Mouse (Mus musculus): Measurements from ENCODE around the gene Vps45.

Gene Vps45

DNA sequence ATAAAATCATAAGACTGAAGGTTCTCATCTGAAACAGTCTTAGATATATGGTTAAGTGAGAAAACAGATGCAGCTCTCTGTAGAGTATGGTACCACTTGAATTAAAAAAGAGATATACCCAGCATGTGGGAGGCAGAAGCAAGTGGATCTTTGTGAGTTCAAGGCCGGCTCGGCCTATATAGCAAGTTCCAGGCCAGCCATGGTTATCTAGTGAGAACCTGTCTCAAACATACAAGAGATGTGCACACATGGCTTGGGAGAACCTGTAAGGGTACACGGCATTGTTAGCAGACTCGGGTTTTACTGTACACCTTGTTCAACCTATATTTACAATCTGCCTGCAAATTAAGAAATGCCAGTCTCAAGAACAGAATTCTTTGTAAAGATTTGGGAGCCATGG lies 19.4 kb downstream of the Vps45 start:
- no peak for DNase-seq (ENCODE audit: extremely low spot score)

GRCm38 (mm10) chr3:96038156-96038555 lies 20.1 kb downstream of the Vps45 start:
- no peak for DNase-seq (ENCODE audit: extremely low spot score)

- no peak for DNase-seq (ENCODE audit: extremely low spot score)
Measured at GRCm38 (mm10) chr3:96036796-96037195, 21.5 kb downstream of the Vps45 start.

DNA sequence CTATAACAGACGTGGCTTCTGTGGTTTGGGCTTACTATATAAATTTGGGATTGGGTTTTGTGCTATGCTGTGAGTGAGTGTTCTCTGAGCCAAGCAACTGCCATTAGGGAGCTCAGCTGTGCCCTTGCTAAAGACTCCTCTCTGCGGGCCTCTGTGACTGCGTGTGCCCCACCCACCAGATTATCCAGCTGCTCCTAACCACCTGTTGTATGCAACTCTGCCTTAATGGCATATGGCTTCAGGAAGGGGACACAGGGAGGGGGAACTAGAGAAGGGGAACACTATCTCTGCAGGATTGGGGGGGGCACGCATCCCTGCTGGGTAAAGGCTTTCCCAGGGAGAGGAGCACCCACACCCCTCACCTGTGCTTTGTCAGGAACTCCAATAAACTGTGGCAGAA lies 25.2 kb downstream of the Vps45 start:
- no peak for DNase-seq (ENCODE audit: extremely low spot score)

- no peak for DNase-seq (ENCODE audit: extremely low spot score)
Measured at GRCm38 (mm10) chr3:96032652-96033017, 25.6 kb downstream of the Vps45 start.

DNA sequence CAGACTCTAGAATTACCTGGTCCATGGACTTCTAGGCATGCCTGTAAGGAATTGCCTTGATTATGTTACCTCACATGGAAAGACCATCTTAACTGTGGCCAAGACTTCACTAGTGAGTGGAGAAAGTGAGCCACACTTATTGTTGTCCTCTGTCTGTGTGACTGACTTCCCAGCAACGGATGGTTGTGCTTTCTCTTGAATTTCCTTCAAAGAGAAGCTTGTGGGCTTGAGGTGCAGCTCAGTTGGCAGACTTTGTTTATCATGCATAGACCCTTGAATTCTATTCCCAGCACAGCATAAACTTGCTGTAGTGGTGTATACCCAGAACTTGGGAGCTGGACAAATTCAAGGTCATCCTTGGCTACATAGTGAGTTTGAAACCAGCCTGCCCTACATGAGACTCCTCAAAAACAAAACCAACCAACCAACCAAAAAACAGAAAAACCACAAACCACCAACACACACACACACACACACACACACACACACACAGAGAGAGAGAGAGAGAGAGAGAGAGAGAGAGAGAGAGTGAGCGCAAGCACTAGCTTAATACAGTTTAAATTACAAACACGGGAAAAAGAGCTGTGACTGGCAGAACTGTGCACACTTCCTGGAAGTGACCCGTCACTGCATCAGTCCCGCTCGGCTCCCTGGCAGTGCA lies 26.1 kb downstream of the Vps45 start:
- DNase-seq (ENCODE audit: extremely low spot score): no peak

- no peak for DNase-seq (ENCODE audit: extremely low spot score)
Measured at GRCm38 (mm10) chr3:96029766-96030165, 28.5 kb downstream of the Vps45 start.

- no peak for DNase-seq (ENCODE audit: extremely low spot score)
Measured at GRCm38 (mm10) chr3:96029336-96029735, 28.9 kb downstream of the Vps45 start.

GRCm38 (mm10) chr3:96027875-96028274 lies 30.4 kb downstream of the Vps45 start:
- no peak for DNase-seq (ENCODE audit: extremely low spot score)

DNA sequence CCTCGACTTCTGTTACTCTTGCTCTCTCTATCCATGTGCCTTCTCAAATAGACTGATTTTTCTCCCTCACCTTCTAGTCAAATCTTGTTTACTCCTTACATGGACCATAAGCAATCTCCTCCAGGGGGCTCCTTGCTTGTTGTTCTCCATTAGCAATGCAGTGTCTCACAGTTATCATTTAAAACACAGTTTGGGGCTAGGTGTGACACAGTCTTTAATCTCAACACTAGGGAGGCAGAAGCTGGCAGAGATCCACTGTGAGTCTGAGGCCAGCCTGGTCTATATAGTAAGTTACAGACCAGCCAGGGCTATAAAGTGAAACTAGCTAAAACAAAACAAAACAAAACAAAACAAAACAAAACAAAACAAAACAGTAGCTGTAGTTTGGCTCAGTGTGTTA lies 31.1 kb downstream of the Vps45 start:
- DNase-seq (ENCODE audit: extremely low spot score): no peak

- no peak for DNase-seq (ENCODE audit: extremely low spot score)
Measured at GRCm38 (mm10) chr3:96021421-96022128, 36.7 kb downstream of the Vps45 start.

DNA sequence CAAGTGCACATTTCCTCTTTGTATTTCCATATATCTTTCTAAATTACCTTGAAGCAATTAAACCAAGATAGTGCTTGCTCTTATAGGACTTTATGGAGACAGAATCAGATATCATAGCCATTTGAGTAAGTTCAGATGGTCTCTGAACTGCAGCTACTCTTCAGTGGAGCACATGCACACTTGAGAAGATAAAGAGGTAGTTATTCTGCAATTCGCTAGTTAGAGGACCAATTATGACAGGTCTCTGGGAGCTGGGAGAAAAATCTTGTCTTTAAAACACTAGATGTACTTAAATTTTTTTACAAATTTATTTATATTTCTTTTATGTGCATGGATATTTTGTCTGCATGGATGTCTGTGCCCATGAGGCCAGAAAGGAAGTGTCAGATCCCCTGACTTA lies 37.5 kb downstream of the Vps45 start:
- DNase-seq (ENCODE audit: extremely low spot score): no peak

GRCm38 (mm10) chr3:96017461-96017860 lies 40.8 kb downstream of the Vps45 start:
- no peak for DNase-seq (ENCODE audit: extremely low spot score)

DNA sequence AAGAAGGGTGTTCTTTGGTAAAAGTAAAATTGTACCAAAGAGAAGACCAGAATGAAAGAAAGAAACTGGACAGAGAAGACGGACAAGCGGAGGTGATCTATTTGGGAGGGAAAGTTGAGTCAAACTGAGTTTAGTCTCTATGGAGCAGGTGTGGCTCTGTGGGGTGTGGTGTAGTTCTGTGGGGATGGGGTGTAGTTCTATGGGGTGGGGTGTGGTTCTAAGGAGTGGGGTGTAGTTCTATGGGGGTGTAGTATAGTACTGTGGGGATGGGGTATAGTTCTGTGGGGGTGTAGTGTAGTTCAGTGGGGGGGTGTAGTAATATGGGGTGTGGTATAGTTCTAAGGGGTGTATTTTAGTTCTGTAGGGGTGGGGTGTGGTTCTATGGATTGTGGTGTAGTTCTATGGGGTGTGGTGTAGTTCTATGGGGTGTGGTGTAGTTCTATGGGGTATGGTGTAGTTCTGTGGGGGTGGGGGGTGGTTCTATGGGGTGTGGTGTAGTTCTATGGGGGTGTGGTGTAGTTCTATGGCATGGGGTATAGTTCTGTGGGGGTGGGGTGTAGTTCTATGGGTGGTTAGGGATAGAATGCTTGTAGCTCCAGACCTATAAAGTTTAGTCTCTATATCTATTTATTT lies 41.9 kb downstream of the Vps45 start:
- no peak for DNase-seq (ENCODE audit: extremely low spot score)

- DNase-seq (ENCODE audit: extremely low spot score): no peak
Measured at GRCm38 (mm10) chr3:96015681-96016080, 42.6 kb downstream of the Vps45 start.

GRCm38 (mm10) chr3:96012805-96013204 lies 45.5 kb downstream of the Vps45 start:
- no peak for DNase-seq (ENCODE audit: extremely low spot score)

- no peak for DNase-seq (ENCODE audit: extremely low spot score)
Measured at GRCm38 (mm10) chr3:96008463-96008862, 49.8 kb downstream of the Vps45 start.

DNA sequence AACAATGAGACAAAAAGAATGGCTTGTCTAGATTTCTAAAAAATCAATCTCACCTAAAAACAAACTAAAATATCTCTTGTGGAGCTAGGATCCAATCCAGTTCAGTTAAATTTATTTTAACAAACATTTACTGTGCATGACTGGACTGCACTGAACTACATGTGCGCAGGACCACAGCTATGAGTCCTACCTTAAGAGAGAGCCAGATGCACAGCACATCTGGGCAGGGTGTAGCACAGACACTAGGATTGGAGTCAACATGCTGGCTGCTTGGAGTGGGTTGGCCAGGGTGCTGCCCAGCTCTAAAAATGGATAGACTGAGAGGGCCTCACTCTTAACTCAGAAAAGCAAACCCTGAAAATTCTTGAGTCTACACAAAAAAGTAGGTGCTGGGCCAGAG lies 56.7 kb downstream of the Vps45 start:
- DNase-seq (ENCODE audit: extremely low spot score): no peak

GRCm38 (mm10) chr3:96000921-96001501 lies 57.3 kb downstream of the Vps45 start:
- DNase-seq (ENCODE audit: extremely low spot score): no peak

- no peak for DNase-seq (ENCODE audit: extremely low spot score)
Measured at GRCm38 (mm10) chr3:96000080-96000632, 58.1 kb downstream of the Vps45 start.

- DNase-seq (ENCODE audit: extremely low spot score): no peak
Measured at GRCm38 (mm10) chr3:95999308-96000079, 58.8 kb downstream of the Vps45 start.

Measured in embryo, embryonic 9.5 days (tissue).